Mouse (Mus musculus) MN1 (cell line): ENCODE data around the gene Selenop.

ENCODE experiments used
- DNase-seq: peaks from one replicate; pipeline ENCODE4 v3.0.0-alpha.2; 2016; ENCODE audit warnings: low spot score

The Selenop gene

DNA sequence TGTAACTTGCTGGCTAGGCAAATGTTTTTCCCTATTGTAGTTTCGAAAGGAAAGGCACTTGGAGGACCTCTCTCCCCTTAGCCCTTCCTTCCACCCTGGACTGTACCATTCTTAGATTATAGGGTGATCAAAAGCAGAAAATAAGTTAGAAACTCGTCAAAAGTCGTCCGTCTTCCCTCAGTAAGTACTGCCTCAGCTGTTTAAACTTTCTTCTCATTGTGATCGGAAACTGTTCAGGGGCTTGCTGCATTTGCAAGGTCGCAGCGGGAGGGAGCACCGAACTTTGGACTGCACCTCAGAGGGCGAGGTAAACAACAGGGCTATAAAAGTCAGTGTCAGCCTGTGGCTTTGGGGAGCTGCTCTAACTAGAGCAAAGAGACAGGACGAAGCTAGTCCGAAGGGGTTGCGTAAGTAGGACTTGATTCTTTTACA, 2.3 kb downstream of the Selenop start:
- no peak for DNase-seq

DNA sequence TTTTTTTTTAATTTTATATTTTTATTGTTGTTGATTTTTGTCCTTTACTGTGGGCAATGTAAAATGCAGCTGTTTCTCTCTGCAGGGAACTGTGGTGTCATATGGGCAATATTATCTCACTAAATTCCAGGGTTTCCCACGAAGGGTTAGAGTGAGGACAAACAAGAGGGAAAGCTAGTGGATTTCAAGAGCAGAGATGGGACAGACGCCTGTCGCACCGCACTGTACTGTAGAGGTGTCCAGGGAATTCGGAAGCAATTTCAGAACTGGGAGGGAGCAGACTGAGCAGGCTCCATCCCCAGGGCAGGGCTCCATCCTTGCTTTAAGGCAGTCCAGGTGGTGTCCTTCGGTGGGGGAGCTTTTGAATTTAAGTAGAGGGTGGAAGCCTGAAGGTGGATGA, 2.9 kb downstream of the Selenop start:
- no peak for DNase-seq

DNA sequence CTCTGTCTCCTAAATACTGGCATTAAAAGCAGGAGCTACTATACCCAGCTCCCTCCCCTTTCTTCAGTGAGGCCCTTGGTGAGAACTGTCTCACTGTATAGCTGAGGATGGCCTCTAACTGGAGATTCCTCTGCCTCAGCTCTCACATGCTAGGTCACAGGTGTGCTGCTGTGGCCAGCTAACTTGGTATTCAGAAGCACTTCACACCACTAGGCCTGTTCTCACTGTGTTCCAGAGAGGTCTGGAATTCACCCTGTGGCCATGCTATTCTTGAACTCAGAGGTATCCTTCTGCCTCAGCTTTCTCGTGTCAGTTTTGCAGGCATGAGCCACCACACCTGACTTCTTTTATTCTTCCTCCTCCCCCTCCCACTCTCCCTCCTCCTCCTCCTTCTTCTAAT, 4.8 kb downstream of the Selenop start:
- DNase-seq, result no peak

DNA sequence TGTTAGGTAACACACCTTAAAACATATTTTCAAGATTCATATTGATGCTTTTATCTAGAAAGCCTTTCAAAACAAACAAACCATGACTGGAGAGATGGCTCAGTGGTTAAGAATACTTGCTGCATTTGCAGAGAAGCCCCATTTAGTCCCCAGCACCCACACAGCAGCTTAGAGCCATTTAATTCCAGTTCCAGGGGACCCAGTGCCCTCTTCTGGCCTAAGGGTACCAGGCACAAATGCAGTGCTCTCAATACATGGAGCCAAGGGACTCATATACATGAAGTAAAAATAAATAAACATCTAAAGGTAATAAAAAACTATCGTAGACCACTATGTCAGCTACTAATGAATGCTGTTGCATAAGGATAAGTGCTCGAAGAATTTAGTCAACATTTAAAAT, 9.0 kb downstream of the Selenop start:
- no peak for DNase-seq

DNA sequence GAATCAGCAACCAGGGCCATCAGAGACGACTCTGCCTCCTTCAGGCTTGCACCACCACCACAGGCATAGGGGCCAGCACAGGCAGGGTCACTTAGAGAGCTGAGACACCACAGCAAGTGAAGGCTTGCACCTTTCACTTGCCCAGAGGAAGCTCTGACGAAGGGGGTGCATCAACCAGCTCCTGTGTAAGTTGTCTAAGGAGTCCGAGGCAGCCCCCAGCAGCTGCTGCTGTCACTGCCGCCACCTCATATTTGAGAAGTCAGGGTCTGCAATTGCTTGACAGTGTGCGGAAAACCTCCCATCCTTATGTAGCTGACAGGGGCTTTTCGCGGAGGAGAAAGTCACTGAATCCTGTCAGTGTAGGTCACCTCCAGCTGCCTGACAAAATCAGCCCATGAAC, 10.9 kb downstream of the Selenop start:
- no peak for DNase-seq

DNA sequence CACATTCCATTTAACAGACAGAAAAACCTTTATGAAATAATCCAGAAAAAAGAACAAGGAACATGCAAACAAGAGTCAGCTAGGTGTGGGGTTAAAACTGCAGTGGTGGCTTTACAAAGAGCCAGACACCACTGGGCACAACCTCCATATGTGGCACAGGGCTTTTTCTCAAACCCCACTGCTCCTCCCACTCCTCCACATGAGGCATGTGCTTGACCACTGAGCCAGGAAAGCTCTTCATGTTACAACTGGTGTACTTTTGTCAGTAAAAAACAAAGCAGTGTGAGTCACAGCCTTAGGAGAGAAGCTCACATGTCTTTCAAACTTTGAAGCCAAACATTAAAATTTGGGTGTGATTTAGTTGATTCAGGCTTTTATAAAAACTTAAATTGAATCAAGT, 12.9 kb downstream of the Selenop start:
- DNase-seq, result no peak

DNA sequence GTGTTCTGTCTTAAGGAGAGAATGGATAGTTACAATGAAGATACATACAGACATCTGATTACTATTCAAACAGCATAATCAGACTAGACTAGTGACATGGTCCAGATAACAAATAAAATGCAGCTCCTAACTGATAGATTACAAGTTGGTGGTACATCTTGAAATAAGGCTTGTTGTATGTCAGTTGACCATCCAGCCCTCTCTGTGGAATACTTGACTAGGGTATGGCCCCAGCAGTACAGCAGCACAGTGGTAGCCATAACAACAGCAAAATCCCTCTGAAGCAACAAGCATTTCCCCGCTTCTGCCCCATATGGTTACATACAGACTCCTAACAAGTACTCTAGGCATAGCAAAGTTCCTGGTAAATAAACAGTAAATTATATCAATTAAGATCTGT, 13.4 kb downstream of the Selenop start:
- DNase-seq, result no peak

DNA sequence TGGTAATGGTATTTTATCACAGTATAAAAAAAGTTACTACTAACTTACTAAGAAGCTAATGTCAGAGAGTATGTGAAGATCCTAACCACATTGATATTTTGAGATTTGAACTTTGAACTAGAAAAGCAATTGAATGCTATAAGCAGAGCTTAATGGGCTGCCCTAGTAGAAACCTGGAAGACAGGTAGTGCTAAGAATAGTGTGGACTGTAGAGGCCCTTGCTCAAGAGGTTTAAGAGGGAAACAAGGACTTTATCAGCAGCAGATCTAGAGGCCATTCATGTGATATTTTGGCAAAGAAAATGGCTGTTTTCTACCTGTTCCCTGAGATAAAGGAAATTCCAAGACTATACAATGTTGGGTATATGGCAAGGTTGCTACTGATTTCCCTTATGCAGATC, 17.7 kb downstream of the Selenop start:
- no peak for DNase-seq

DNA sequence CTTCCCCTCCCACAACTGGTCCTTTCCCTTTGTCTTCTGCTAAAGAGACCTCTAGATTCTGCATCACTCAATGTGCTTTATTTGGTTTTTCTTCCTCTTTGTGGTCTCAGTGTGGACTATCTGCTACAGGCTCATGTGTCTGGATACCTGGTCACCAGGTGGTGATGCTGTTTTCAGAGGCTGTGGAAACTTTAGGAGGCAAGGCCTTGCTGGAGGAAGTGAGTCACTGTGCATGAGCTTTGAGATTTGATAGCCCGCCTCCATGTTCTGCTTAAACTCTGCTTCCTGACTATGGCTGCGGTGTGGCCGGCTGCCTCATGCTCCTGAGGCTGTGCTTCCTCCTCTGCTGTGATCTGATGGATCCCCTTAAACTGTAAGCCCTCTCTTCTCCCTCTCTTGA, 22.1 kb downstream of the Selenop start:
- DNase-seq, result no peak

DNA sequence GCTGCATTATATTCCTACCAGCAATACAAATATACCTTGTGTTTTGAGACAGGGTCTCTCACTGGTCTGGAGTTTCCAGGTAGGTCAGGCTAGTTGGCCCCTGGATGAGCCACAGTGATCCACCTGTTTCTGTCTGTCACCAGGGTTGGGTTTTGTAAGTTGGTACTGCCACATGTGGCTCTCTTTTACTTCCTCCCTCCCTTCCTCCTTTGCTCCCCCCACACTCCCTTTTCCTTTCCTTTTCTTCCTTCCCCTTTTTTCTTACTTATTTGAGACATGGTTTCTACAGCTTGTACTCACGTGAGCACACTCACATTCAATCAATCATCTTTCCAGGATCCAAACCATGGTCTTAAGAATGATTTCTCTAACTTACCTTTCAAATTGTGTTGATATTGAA, 25.1 kb downstream of the Selenop start:
- no peak for DNase-seq

DNA sequence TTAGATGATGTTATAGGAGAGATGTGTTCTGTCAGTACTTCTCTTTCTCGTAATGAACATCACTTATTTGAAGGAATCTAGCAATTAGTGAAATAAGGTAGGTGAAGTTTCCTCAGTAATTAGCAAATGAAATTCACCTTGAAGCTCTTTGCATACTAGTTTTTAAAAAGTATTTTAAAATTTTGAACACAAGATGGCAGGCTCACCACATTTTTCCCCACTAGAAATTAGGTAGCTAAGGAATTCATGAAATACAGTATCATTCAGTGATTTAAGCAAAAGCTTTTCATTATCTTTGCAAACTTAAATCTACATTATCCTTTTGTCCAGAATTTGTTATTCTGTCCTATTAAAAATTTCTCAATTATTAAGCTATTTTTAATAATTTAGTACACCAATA, 27.6 kb downstream of the Selenop start:
- no peak for DNase-seq

DNA sequence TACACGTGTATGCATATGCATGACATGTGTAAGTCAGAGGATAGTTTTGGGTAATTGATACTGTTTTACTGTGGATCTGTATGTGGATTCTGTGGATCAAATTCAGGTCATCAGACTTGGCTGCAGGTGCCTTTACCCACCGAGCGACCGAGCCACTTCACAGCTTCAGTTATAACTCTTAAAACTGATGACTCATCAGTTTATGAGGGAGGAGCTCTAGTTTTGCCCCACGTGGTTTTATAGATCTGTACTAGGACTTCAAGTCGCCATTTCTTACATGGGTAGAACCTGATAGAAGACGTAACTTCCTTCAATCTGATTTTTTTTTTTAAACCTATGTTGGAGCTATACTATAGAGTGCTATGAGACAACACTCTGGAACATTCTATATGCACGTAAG, 29.3 kb downstream of the Selenop start:
- DNase-seq, result no peak

DNA sequence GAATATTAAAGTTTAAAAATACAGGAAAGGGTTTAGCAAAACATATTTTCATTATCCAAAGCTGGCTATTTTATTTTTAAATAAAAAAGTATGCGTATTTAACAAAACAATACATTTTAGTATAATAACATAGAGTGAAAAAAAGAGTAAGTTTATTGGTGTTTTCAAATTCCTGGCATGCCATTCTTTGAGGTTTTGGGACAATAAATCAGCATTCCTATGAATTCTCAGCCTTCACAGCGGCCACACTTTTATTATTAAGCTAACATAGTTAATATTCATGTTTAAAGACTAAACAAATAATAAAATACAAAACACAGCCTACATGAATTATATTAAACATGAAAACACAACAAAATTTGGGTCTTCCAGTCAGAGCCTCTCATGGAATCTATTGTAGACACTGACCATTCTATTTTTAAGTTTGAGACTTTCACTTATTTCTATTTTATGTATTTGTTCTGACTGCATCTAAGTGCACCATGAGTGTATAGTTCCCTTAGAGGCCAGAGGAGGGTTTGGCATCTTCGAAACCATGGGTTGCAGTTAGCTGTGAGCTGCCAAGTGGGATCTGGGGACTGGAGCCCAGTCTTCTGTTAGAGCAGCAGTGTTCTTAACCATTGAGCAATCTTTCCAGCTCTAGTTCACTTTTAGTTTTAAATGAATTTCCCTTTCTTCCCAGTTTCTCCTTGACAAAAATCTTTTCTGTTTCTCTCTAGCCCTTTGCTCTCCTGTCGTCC, 32.2 kb downstream of the Selenop start:
- DNase-seq, result no peak

DNA sequence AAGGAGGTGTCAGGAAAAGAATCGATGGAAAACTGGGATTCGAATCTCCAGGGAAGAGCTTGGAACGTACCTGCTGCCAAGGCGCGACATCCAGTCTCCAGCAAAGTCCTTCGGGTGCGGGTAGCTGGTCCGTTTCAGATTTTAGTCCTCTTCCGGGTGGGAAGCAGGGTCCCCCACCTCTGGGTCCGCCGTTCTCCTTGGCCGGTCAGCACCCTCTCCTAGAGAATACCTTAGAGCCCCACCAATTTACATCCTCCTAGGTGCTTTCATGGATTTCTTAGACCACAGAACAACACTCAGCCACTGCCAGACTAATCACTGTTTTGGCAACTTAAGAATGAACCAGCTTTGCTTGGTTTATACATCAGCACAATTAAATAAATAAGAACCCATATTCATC, 35.1 kb downstream of the Selenop start, which contains the start of gene Ccdc152:
Ccdc152 (minus strand) TSS at position 101 of the 400 bp plus-strand sequence.
- no peak for DNase-seq

DNA sequence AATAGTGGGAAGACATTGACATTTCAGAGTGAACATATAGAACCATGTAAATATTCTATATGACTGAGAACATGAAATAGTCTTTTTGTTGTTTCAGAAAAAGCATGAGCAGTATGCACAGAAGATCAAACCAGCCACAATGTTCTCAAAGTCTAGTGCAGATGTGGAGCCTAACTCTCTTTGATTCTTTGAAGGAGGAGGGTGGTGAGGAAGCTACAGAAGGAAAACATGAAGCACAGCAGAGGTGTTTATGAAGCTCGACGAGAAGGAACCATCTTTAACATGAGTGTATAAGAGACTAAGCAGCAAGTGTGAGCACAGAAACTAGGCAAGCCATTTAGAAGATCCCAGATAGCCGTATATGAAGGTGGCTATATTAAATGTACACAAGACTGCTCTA, 41.5 kb downstream of the Selenop start:
- DNase-seq, result no peak

DNA sequence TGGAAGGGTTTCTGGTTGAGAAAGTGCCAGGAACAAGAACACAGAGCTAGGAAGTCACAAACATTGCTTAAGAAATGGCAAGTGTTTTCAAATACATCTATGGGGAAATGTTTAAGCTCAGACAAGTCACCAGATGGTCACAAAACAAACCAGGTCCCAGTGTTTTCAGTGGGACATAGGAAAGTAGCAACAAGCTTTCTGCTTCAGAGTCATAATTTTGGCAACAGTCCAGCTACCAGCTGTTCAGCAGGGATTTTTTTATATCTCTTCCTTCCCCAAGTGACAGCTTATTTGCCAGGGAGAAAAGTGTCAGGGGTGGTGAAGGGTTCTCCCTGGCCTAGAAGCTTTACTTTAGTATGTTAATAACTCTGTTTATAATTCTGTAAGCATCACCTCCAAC, 44.6 kb downstream of the Selenop start:
- no peak for DNase-seq

DNA sequence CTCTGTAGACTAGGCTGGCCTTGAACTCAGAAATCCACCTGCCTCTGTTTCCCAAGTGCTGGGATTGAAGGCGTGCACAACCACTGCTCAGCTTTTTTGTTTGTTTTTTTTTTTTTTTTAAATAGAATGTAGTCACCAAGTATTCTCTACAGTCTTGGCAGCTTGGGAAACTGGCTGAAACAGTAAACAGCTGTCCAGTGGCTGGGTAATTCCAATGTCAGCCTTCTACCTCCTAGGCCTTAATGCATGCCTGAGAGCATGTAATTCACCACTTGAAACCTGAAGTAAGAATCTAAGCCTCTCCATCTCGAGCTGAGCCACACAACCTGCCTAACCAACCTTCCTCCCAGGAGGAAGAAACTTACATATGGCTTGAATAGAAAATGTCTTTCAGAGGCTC, 48.3 kb downstream of the Selenop start:
- no peak for DNase-seq

DNA sequence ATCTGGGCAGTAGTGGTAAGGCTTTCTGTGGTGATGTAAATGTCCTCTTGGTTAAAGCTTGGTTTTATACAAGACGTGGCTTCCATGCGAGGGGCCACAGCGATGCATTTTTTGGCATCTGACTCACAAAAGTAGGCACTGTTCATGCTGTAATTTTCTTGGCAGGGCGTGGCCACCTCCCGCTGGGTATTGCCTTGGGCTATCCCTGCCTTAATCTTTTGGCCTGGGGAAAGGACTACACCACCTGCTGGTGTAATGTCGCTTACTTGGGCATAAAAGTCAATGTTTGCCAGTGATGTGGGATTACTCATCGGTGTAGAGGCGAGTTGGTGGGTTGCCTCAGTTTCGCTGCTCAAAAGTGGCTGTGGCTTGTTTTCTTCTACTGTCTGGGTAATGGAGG, 51.6 kb downstream of the Selenop start:
- DNase-seq, result no peak

DNA sequence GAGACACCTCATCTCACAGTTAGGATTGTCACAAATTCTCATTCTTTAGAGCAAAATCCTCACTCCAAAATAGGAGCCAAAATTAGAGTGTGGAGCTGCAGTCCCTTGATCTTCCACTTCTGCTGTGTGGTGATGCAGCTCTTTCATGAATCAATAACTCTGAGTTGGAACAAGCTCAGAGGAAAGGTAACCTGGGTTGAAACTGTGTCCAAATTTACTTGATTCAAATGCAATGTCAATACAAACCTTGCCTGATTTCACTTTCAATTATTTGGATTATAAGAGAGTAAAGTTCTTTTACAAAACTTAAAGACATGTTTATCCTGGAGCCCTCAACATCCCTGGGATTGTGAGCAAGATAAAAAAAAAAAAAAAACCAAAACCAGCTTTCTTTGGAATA, 54.7 kb downstream of the Selenop start:
- DNase-seq, result no peak
